Mouse (Mus musculus) forebrain, embryonic 14.5 days (tissue): ENCODE measurements around the gene Krtap4-8. TPM values are rescaled to one million over a fixed set of nuclear protein-coding genes. Genes with fewer than 3 reads are reported as not detected.

Experiments used
- ATAC-seq: fragments of 200-750 bp; cut with Nextera tagmentation; 2 replicates; pipeline ENCODE4 v1.8.0; 2017; ENCODE audit warnings: mild to moderate bottlenecking, moderate library complexity
- DNase-seq: peaks from one replicate; pipeline ENCODE4 v3.0.0-alpha.2; 2015; ENCODE audit warnings: low spot score
- H3K27ac ChIP-seq: fragments of 300-500 bp; sonication (generic); 2 replicates; pipeline ENCODE4 v1.5.1; 2014; ENCODE audit warnings: low read depth, mild to moderate bottlenecking, control low read depth, low read length, moderate library complexity
- H3K27me3 ChIP-seq: fragments of 300-500 bp; sonication (generic); replicated peaks from 2 replicates; pipeline ENCODE4 v1.6.1; 2014; ENCODE audit warnings: low read length, control low read depth, mixed read lengths; ENCODE audit not compliant: control insufficient read depth, insufficient read depth
- H3K36me3 ChIP-seq: fragments of 300-500 bp; sonication (generic); 2 replicates; pipeline ENCODE4 v1.6.1; 2014; ENCODE audit warnings: low read length, control low read depth; ENCODE audit not compliant: control insufficient read depth, insufficient read depth
- H3K4me1 ChIP-seq: fragments of 300-500 bp; sonication (generic); 2 replicates; pipeline ENCODE4 v1.6.1; 2014; ENCODE audit warnings: antibody characterized with exemption, low read length, control low read depth; ENCODE audit not compliant: control insufficient read depth, insufficient read depth
- H3K4me2 ChIP-seq: fragments of 300-500 bp; sonication (generic); 2 replicates; pipeline ENCODE4 v1.6.1; 2014; ENCODE audit warnings: mild to moderate bottlenecking, control low read depth, low read length
- H3K4me3 ChIP-seq: fragments of 300-500 bp; sonication (generic); 2 replicates; pipeline ENCODE4 v1.5.1; 2014; ENCODE audit warnings: low read depth, low read length, control low read depth
- H3K9ac ChIP-seq: fragments of 300-500 bp; sonication (generic); 2 replicates; pipeline ENCODE4 v1.6.1; 2014; ENCODE audit warnings: mild to moderate bottlenecking, low read length, control low read depth, moderate library complexity
- H3K9me3 ChIP-seq: fragments of 300-500 bp; sonication (generic); replicated peaks from 2 replicates; pipeline ENCODE4 v1.6.1; 2016; ENCODE audit warnings: low read length, control low read depth, mixed read lengths; ENCODE audit not compliant: control insufficient read depth
- WGBS: fragments of 180-500 bp; shearing (Covaris S2); extraction: QIAGEN DNeasy Blood & Tissue Kit; methylation state at CpG from one replicate; pipeline ENCODE4 v1.1.7; 2014; 5-methylcytosine and 5-hydroxymethylcytosine counted together
- polyA plus RNA-seq: library from polyadenylated mRNA; unstranded; fragments of >200 nt; fragmentation: Nextera tagmentation; extraction: Ambion mirVana; gene quantifications from 2 replicates; pipeline ENCODE4 v1.2.1, GENCODE M21; 2014

Krtap4-8 gene
- polyA plus RNA-seq, 1 experiment from 2014 or later = not detected

DNA sequence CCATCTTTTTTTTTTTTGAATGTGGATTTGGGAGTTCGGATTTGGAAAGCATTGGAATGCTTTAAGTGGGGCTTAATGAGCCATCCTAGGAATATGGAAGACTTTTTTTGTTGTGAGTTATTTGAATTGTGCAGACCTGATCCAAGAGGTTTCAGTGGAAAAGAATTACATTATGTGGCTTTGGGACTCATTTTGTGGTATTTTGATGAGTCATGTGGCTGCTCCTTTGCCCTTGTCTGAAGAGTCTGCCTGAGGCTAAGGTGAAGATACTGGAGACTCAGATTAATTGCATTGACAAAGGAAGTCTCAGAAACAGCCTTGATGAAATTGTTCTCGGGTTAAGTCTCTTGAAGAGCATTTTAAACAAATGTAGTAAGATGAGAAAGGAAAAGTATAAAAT, 12.1 kb downstream of the Krtap4-8 start:
- no peaks in the 10 kb centered on the region for H3K9me3 ChIP-seq
- no peak overlapping the region for H3K4me3 ChIP-seq
- no peaks in the 10 kb centered on the region for H3K4me1 ChIP-seq
- ATAC-seq (no peak), DNase-seq (no peak)
- 81% methylated on average over 2 of the region's 2 CpGs for WGBS
- H3K4me2 ChIP-seq = no peak overlapping the region
- no peak overlapping the region for H3K27ac ChIP-seq
- no peaks in the 10 kb centered on the region for H3K27me3 ChIP-seq
- H3K36me3 ChIP-seq = no peaks in the 10 kb centered on the region
- H3K9ac ChIP-seq = no peak overlapping the region

DNA sequence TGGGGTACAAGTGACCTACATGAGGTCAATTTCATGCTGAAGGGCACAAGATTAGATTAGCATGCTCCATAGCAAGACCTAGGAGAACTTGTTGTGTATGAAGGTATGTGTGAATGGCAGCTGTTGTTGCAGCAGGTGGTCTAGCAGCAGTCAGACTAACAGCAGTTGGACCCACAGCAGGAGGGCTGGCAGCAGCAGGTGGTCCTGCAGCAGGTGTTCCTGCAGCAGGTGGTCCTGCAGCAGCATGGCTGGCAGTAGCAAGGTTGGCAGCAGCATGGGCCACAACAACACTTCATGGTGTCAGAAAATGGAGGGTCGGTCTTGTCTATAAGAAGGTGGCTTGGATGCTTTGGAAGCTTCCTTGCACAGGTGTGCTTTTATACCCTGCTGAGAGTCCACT, 21.6 kb downstream of the Krtap4-8 start:
- ATAC-seq (no peak), DNase-seq (no peak)
- Histone ChIP-seq H3K27ac (no peak overlapping the region), H3K9ac (no peak overlapping the region), H3K27me3 (no peaks in the 10 kb centered on the region), H3K36me3 (no peaks in the 10 kb centered on the region), H3K4me1 (no peaks in the 10 kb centered on the region), H3K4me2 (no peak overlapping the region), H3K9me3 (no peaks in the 10 kb centered on the region), H3K4me3 (no peak overlapping the region)
- WGBS = 93% methylated on average over 1 of the region's 1 CpGs

DNA sequence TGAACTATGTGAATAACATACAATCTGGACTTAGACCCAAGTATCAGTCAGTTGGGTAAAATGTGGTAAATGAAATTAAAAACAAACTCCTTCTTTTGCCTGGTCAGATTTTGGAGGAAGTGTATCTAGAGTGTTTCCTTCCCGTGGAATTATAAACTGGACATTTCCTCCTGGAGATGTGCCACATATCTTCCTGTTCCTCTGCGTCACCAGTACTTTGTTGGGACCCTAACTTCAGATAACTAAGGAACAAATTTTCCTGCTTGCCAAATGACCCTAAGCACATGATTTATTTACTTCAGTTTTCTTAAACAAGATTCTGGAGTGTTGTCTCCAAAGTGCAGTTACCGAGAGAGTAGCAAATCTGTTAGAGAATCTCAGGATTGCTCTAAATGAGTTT, 36.5 kb downstream of the Krtap4-8 start:
- no peak for DNase-seq
- no peaks in the 10 kb centered on the region for H3K4me1 ChIP-seq
- H3K9me3 ChIP-seq = no peaks in the 10 kb centered on the region
- no peak overlapping the region for H3K4me3 ChIP-seq
- H3K27me3 ChIP-seq = no peaks in the 10 kb centered on the region
- WGBS = 92% methylated on average over 3 of the region's 3 CpGs
- H3K4me2 ChIP-seq = no peak overlapping the region
- no peak overlapping the region for H3K27ac ChIP-seq
- no peak overlapping the region for H3K9ac ChIP-seq
- no peaks in the 10 kb centered on the region for H3K36me3 ChIP-seq
- ATAC-seq = no peak

DNA sequence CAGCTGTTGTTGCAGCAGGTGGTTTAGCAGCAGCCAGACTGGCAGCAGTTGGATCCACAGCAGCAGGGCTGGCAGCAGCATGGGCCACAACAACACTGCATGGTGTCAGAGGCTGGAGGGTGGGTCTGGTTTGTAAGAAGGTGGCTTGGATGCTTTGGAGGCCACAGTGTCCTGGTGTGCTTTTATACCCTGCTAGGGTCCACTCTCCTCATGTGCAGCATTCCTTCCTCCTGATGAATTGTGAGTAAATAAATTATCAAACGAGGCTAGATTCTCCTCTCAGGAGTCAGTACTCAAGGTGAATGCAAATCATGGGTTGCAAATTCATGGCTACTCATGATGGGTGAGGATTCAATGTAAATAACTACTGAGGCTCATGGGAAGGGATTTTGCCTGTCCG, 46.3 kb downstream of the Krtap4-8 start, which contains the start of gene Gm14180:
TSS of gene Gm14180 (minus strand) at position 101 of the 400 bp plus-strand sequence.
- 69% methylated on average over 2 of the region's 2 CpGs for WGBS
- Histone ChIP-seq H3K27me3 (no peaks in the 10 kb centered on the region), H3K9me3 (no peaks in the 10 kb centered on the region), H3K36me3 (no peaks in the 10 kb centered on the region), H3K9ac (no peak within 1 kb of the TSS), H3K4me2 (no peak within 1 kb of the TSS), H3K4me3 (no peak within 1 kb of the TSS), H3K4me1 (no peaks in the 10 kb centered on the region), H3K27ac (no peak within 1 kb of the TSS)
- no peak for DNase-seq
- ATAC-seq = no peak

Other genes with a start within 250 kb of the Krtap4-8 start
- gene Krt40, start 237.5 kb downstream of the Krtap4-8 start, polyA plus RNA-seq = not detected in 2 replicates
- not detected in 2 replicates for gene Krtap3-3, start 229.8 kb downstream of the Krtap4-8 start, polyA plus RNA-seq
- gene Krtap3-2, start 223.9 kb downstream of the Krtap4-8 start, polyA plus RNA-seq = not detected in 2 replicates
- gene Gm11939, start 221.2 kb downstream of the Krtap4-8 start, polyA plus RNA-seq = not detected in 2 replicates
- gene Krtap3-1, start 214.1 kb downstream of the Krtap4-8 start, polyA plus RNA-seq = not detected in 2 replicates
- gene Krtap1-5, start 199.7 kb downstream of the Krtap4-8 start, polyA plus RNA-seq = not detected in 2 replicates
- gene Krtap1-4, start 197.1 kb downstream of the Krtap4-8 start, polyA plus RNA-seq = not detected in 2 replicates
- gene Krtap1-3, start 189.4 kb downstream of the Krtap4-8 start, polyA plus RNA-seq = not detected in 2 replicates
- not detected in 2 replicates for gene Krtap9-3, start 182.6 kb downstream of the Krtap4-8 start, polyA plus RNA-seq
- not detected in 2 replicates for gene Gm11938, start 177.4 kb downstream of the Krtap4-8 start, polyA plus RNA-seq
- gene Gm11937, start 170.5 kb downstream of the Krtap4-8 start, polyA plus RNA-seq = not detected in 2 replicates
- not detected in 2 replicates for gene Krtap2-4, start 165.9 kb downstream of the Krtap4-8 start, polyA plus RNA-seq
- not detected in 2 replicates for gene Gm11562, start 160.3 kb downstream of the Krtap4-8 start, polyA plus RNA-seq
- gene Krtap4-1, start 152.5 kb downstream of the Krtap4-8 start, polyA plus RNA-seq = not detected in 2 replicates
- gene Krtap4-2, start 145.6 kb downstream of the Krtap4-8 start, polyA plus RNA-seq = not detected in 2 replicates
- not detected in 2 replicates for gene Krtap4-7, start 136.6 kb downstream of the Krtap4-8 start, polyA plus RNA-seq
- not detected in 2 replicates for gene Gm11555, start 130.5 kb downstream of the Krtap4-8 start, polyA plus RNA-seq
- not detected in 2 replicates for gene Gm11563, start 121.7 kb downstream of the Krtap4-8 start, polyA plus RNA-seq
- gene Krtap4-6, start 114.7 kb downstream of the Krtap4-8 start, polyA plus RNA-seq = not detected in 2 replicates
- not detected in 2 replicates for gene Gm14190, start 90.0 kb downstream of the Krtap4-8 start, polyA plus RNA-seq
- not detected in 2 replicates for gene Gm14180, start 46.4 kb downstream of the Krtap4-8 start, polyA plus RNA-seq
- not detected in 2 replicates for gene Gm11595, start 7.8 kb downstream of the Krtap4-8 start, polyA plus RNA-seq
- not detected in 2 replicates for gene Krtap4-9, start 4.5 kb upstream of the Krtap4-8 start, polyA plus RNA-seq
- gene Gm11596, start 12.8 kb upstream of the Krtap4-8 start, polyA plus RNA-seq = not detected in 2 replicates
- gene Gm11569, start 18.2 kb upstream of the Krtap4-8 start, polyA plus RNA-seq = not detected in 2 replicates
- not detected in 2 replicates for gene Gm11554, start 23.7 kb upstream of the Krtap4-8 start, polyA plus RNA-seq
- not detected in 2 replicates for gene Krtap4-13, start 29.2 kb upstream of the Krtap4-8 start, polyA plus RNA-seq
- gene Gm11564, start 35.0 kb upstream of the Krtap4-8 start, polyA plus RNA-seq = not detected in 2 replicates
- gene 2300003K06Rik, start 57.4 kb upstream of the Krtap4-8 start, polyA plus RNA-seq = not detected in 2 replicates
- not detected in 2 replicates for gene Krtap4-16, start 70.9 kb upstream of the Krtap4-8 start, polyA plus RNA-seq
- not detected in 2 replicates for gene Gm11568, start 77.2 kb upstream of the Krtap4-8 start, polyA plus RNA-seq
- not detected in 2 replicates for gene Gm11559, start 83.8 kb upstream of the Krtap4-8 start, polyA plus RNA-seq
- gene Krtap9-1, start 92.7 kb upstream of the Krtap4-8 start, polyA plus RNA-seq = not detected in 2 replicates
- gene Gm11567, start 98.5 kb upstream of the Krtap4-8 start, polyA plus RNA-seq = not detected in 2 replicates
- not detected in 2 replicates for gene Krtap31-1, start 127.2 kb upstream of the Krtap4-8 start, polyA plus RNA-seq
- gene Gm11565, start 134.0 kb upstream of the Krtap4-8 start, polyA plus RNA-seq = not detected in 2 replicates
- gene Krtap31-2, start 155.6 kb upstream of the Krtap4-8 start, polyA plus RNA-seq = not detected in 2 replicates
- gene Krtap9-5, start 167.8 kb upstream of the Krtap4-8 start, polyA plus RNA-seq = not detected in 2 replicates
- not detected in 2 replicates for gene Krtap29-1, start 198.3 kb upstream of the Krtap4-8 start, polyA plus RNA-seq
- 0.09 TPM in 1 of 2 replicates, not detected in the other for gene Krtap16-1, start 205.9 kb upstream of the Krtap4-8 start, polyA plus RNA-seq
- gene Krtap17-1, start 213.3 kb upstream of the Krtap4-8 start, polyA plus RNA-seq = 0.30 TPM in 1 of 2 replicates, not detected in the other
- not detected in 2 replicates for gene Krt33a, start 235.5 kb upstream of the Krtap4-8 start, polyA plus RNA-seq
- not detected in 2 replicates for gene Krt33b, start 249.2 kb upstream of the Krtap4-8 start, polyA plus RNA-seq